Mouse (Mus musculus) urinary bladder, adult 18-20 months (tissue): Measurements from ENCODE around the gene H2-Q1.
"Not testable (repeated sequence)": the region's sequence is repeated elsewhere in the genome, so short reads cannot be mapped to it uniquely, and the experiment has no call there.

Experiments
- DNase-seq, 2 experiments: peaks; one replicate each; pipeline ENCODE4 v3.0.0; 2022; ENCODE audit warnings: low spot score in 2 of 2, mixed read lengths in 2 of 2

Gene H2-Q1

DNA sequence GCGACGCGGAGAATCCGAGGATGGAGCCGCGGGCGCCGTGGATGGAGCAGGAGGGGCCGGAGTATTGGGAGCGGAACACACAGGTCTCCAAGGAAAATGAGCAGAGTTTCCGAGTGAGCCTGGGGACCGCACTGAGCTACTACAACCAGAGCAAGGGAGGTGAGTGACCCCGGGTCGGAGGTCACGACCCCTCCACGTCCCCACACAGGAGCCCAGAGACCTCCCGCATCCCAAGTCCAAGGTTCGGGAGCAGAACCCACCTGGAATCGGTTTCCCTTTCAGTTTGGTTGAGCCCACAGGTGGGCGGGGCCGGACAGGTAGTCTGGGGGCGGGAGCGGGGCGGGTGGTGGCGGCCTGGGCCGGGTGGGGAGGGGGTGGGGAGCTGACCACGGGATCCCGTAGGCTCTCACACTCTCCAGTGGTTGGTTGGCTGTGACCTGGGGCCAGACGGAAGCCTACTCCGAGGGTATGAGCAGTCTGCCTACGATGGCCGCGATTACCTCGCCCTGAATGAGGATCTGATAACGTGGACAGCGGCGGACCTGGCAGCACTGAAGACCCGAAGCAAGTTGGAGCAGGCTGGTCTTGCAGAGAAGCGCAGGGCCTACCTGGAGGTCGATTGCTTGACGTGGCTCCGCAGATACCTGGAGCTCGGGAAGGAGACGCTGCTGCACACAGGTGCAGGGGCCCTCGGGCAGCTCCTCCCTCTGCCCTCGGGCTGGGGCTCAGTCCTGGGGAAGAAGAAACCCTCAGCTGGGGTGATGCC lies 22.7 kb downstream of the H2-Q1 start:
- DNase-seq = peak in 1 of 2 experiments; percentile 47

DNA sequence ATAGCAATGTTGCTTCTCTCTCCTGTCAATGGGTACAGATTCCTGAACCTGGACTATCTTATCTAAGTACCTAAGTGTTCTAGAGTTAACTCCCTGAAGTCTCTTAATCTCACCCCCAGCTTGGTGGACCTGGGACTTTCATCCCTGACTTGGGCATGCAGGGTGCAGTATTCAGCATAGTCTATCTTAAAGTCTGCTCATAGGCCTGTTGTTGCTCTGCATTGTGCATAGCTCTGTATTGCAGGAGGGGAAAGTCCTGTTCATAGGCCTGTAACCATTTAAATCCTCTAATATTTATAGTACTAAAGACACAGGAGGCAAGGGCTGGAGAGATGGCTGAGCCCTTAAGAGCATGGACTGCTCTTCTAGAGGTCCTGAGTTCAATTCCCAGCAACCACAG lies 27.5 kb downstream of the H2-Q1 start:
- not testable (repeated sequence) for DNase-seq

DNA sequence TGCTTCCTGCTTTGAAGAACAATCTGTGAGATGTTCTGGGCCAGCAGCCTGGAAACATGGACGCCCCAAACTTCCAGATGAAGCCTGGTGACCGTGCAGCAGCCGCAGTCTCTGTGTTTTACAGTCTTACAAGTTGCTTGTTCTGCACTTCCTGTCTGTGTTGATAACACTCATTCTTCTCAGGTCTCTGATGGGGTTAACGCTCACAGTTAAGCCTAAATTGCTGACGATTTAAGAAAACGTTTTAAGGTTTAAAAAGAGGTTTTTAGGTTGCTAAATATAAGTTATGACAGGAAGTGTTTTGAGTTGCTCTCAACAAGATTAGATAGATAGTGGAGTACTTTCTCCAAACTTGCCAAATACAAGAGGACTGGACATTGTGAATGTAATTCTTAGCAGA lies 33.1 kb downstream of the H2-Q1 start:
- DNase-seq = not testable (repeated sequence)

DNA sequence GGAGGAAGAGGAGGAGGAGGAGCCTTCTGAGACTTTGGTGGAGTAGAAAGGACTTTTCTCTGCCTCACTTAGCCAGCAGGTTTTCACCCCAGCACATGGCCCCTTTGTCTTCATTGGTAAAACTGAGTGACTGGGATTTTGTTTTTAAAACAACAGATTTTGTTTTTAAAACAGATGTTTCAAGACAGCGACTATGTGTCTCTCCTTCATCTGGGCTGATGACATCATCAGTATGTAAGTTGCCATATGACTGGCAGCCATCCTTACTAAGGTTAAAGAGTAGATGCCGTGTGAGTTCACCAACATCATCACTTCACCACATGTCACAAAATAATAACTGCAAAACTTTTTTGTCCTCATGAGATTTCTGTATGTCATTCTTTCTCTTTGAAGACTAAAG lies 33.9 kb downstream of the H2-Q1 start:
- DNase-seq = no peak

DNA sequence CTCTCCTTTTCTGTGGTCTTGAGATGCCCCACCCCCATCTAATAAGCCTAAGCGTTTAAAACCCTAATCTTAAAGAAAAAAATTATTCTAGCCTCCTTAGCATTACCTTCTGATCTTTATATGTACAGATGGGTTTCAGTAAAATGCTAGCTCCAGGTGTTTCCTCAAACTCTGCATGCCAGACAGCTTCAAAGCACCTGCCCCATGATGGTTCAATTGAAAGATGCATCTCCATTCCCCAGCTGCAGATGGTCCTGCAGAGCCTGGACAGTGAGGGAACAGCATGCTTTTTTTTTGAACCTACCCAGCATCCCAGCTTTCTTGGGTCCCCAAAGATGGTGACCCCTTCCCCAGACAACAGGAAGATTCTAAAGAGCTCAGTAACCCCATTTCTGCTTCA lies 36.9 kb downstream of the H2-Q1 start:
- DNase-seq = no peak

DNA sequence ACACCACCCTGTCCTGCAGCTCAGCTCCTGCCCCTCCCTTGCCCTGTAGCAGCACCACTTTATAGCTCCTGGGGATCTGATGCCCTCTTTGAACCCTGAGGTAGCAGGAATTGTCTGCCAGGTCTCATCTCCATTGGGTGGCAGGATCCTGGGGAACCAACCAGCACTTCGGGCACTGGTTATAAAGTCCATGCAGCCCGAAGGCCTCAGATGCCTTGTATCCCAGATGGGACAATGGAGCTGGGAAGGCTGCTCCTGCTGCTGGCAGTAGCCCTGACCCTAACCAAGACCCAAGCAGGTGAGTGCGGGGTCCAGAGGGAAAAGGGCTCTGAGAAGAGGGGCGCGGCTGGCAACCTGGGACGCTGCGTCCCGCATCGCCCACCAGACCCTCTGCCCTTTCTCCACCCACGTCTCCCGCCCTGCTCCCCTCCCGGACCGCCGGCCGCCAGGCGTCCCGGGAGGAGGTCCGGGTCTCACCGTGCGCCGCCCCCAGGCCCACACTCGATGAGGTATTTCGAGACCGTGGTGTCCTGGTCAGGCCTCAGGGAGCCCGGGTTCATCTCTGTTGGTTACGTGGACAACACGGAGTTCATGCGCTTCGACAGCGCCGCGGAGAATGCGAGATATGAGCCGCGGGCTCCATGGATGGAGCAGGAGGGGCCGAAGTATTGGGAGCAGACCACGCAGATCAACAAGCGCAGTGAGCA lies 38.7 kb downstream of the H2-Q1 start:
- no peak for DNase-seq

DNA sequence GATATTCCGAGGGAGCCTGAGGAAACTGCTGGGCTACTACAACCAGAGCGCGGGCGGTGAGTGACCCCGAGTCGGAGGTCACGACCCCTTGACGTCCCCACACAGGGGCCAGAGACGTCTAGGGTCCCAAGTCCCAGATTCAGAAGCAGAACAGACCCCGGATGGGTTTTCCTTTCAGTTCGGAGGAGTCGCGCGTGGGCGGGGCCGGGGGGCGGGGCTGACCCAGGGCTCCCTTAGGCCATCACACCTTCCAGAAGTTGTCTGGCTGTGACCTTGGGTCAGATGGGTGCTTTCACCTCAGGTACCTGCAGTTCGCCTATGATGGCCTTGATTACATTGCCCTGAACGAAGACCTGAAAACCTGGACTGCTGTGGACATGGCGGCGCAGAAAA lies 39.3 kb downstream of the H2-Q1 start:
- DNase-seq = no peak
